Mouse (Mus musculus): ENCODE results near the gene Spats2l.

The Spats2l gene

DNA sequence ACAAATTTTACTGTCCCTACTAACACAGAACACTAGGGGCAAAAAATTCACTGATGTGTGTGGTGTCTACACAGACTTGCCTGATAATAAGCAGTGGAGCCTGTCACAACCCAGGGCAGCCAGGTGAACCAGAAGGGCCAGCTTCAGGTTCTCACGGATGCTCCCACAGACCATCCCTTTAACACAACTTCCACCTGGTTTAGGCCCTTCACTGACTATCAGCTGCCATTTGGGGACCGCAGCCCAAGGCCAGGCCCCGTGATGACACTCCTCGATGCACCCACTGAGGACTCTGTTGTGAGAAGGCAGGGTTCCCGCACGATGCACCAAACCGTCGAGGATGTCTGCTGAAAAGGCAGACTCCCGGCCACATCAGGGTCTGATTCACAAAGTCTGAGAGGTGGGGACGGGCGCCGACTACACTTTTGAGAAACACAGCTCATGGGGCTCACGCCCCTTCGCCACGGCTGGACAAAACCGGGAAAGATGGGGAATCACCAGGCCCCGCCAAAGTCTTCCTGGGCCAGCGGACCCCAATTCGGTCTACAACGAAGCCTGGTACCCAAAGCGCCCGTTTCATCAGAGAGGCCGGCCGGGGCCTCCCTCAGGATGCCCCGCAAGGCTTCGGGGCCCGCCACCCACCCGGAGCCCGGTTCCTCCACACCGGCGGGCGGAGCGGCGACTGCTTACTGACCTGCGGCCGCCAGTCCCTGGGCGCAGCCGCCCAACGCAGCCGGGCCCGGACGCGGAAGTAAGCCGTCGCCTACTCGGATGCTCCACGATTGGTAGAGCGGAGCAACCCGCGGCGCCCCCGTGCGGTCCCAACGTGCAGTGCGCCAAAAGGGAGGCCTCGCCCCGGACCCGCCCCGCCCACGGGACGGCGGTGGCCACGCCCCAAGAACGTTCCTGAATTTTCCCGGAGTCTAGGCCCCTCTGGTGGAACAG lies 195.6 kb downstream of the Spats2l start:
- peak; percentile 99 for ATAC-seq (ENCODE audit: low TSS enrichment)

DNA sequence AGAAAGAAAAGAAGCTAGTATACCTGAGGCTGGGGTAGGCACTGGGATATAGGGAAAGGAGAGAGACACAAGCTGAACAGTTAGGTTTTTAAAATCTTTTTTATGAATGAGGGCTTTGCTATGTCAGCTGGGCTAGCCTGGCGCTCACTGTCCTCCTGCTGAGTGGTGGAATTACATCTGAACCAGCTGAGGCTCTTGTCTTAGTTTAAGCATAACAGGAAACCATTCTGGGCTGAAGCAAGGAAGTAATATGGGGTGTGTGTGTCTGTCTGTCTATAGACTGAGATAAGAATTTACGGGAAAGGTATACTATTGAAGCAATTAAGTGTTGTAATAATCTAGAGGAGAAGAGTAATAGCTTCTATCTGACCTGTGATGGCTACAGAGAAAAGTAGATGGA lies 197.6 kb downstream of the Spats2l start:
- ATAC-seq (ENCODE audit: low TSS enrichment) = no peak

DNA sequence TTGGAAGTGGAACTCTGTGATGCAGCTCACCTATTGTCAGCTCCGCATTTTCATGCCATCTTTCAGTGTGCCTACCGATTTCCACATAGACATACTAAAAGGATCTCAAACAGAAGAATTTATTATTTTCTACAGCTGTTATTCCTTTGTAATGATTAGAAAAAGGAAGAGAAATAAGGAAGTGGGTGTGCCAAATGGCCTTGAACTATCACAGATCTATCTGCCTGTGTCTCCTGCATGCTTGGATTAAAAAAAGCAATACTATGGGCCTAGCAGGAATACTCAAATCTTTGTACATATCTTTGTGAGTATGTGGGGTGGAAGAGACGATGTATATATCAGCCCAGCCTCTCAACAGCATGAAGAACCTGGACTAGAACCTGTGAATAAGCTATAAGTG lies 202.9 kb downstream of the Spats2l start:
- ATAC-seq (ENCODE audit: low TSS enrichment) = no peak

DNA sequence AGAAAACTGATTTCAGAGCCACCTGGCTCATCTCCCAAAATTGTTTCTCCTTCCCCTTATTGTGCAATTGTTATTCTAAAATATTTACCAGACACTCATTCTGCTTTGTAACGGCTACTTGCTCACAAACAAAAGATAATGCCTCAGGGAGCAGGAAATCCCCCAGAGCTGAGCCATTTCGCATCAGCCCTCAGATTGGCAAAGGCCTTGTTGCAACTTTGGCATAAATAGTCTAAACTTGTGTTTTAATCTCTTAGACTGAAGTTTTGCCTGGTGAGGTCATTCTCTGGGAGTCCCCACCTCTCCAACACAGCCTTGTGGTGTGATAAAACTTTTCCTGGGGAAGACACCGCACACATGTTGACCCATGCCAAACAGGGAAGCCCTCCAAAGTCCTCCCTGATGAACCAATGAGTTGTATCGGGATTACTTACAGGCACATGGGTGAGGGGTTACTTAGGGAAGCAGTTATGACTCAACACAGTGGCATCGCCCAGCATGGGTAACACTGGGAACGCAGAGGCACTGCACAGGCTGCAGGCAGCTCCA lies 215.2 kb downstream of the Spats2l start:
- ATAC-seq (ENCODE audit: low TSS enrichment) = no peak

GRCm38 (mm10) chr1:57991277-57991676 lies 217.3 kb downstream of the Spats2l start:
- no peak for ATAC-seq (ENCODE audit: low TSS enrichment)

DNA sequence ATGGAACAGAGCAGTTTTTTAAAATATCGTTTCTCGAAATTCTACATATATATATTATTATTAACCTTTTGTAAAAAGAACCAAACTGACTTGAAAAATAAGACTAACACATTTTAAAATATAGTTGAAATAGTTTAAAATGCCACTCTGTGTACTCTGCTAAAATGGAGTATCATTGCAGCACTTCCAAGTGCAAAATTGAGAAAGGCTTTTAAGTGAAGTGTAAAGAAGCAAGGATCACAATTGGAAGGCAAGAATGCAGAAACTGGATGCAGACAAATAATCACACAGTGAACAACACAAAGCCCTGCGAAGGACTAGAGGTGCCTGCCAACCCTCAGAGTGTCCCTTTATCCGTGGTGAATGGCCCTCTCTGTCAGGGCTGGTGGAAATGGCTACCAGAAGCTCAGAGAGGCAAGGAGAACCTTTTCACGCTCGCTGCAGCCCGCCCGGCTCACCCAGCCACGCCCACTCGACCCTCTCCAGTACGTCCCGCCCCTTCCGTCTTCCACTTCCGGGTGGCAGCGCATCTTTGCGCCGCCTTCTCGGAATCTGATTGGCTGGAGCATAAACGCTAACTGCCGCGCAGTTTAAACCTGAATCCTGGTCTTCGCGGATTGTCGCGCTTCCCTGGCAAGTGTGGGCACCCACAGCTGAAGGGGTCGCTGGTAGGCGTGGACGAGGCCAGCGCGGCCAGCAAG lies 221.6 kb downstream of the Spats2l start, which contains the start of gene Sgo2a:
TSS of gene Sgo2a (plus strand) at position 540 of the 701 bp plus-strand sequence.
- peak; percentile 100 for ATAC-seq (ENCODE audit: low TSS enrichment)

- ATAC-seq (ENCODE audit: low TSS enrichment) = peak; percentile 67
These were observed 222.2 kb downstream of the Spats2l start for GRCm38 (mm10) chr1:57996133-57996615.
